Mouse (Mus musculus) neutrophil, adult 5-6 weeks (primary cell): ENCODE data around the gene Nfrkb. TPM values are rescaled to one million over a fixed set of nuclear protein-coding genes. Genes with fewer than 3 reads are reported as not detected.

Experiments
- ATAC-seq: fragments of 151-379, 151-347 bp; 2 replicates; pipeline ENCODE4 v1.8.0; 2017; ENCODE audit warnings: mild to moderate bottlenecking, moderate TSS enrichment; ENCODE audit not compliant: insufficient number of reproducible peaks, poor library complexity, low FRiP score, severe bottlenecking; ENCODE audit errors: extremely low read depth
- total RNA-seq: library from RNA; stranded (forward); fragments of 200-1000 nt; gene quantifications from 2 replicates; pipeline ENCODE4 v1.2.3, GENCODE M21; 2017

Gene Nfrkb
- total RNA-seq, 1 experiment from 2014 or later = 62.8 TPM

GRCm38 (mm10) chr9:31412165-31412564, 26.2 kb downstream of the Nfrkb start:
- ATAC-seq = no peak

GRCm38 (mm10) chr9:31418821-31419220, 32.8 kb downstream of the Nfrkb start:
- ATAC-seq = peak; percentile 72; the same call in 1 of the 2 replicates

- no peak for ATAC-seq
Measured at GRCm38 (mm10) chr9:31422143-31422542, 36.2 kb downstream of the Nfrkb start.

GRCm38 (mm10) chr9:31428971-31429370, 43.0 kb downstream of the Nfrkb start:
- no peak for ATAC-seq

GRCm38 (mm10) chr9:31430011-31430410, 44.0 kb downstream of the Nfrkb start:
- no peak for ATAC-seq

GRCm38 (mm10) chr9:31431751-31432150, 45.8 kb downstream of the Nfrkb start:
- ATAC-seq = no peak

- no peak for ATAC-seq
Measured at GRCm38 (mm10) chr9:31432336-31432975, 46.5 kb downstream of the Nfrkb start.

- ATAC-seq = no peak
Measured at GRCm38 (mm10) chr9:31433431-31433830, 47.4 kb downstream of the Nfrkb start.

- ATAC-seq = no peak
Measured at GRCm38 (mm10) chr9:31435415-31435814, 49.4 kb downstream of the Nfrkb start.

- ATAC-seq = no peak
Measured at GRCm38 (mm10) chr9:31437861-31438260, 51.9 kb downstream of the Nfrkb start.

- ATAC-seq = no peak
Measured at GRCm38 (mm10) chr9:31438834-31439233, 52.8 kb downstream of the Nfrkb start.

- no peak for ATAC-seq
Measured at GRCm38 (mm10) chr9:31439341-31439740, 53.3 kb downstream of the Nfrkb start.

GRCm38 (mm10) chr9:31440366-31440765, 54.4 kb downstream of the Nfrkb start:
- no peak for ATAC-seq

- no peak for ATAC-seq
Measured at GRCm38 (mm10) chr9:31441487-31441886, 55.5 kb downstream of the Nfrkb start.

GRCm38 (mm10) chr9:31444236-31444635, 58.2 kb downstream of the Nfrkb start:
- no peak for ATAC-seq

- ATAC-seq = no peak
Measured at GRCm38 (mm10) chr9:31449145-31449772, 63.3 kb downstream of the Nfrkb start.

- no peak for ATAC-seq
Measured at GRCm38 (mm10) chr9:31452166-31452565, 66.2 kb downstream of the Nfrkb start.

- ATAC-seq = no peak
Measured at GRCm38 (mm10) chr9:31454356-31454755, 68.4 kb downstream of the Nfrkb start.

- ATAC-seq = no peak
Measured at GRCm38 (mm10) chr9:31463190-31463589, 77.2 kb downstream of the Nfrkb start.

GRCm38 (mm10) chr9:31463692-31464474, 77.9 kb downstream of the Nfrkb start, which contains the start of gene Tmem45b:
Gene Tmem45b, minus strand, starts transcription at chr9:31464462.
- ATAC-seq = no peak
